Mouse (Mus musculus) midbrain, embryonic 12.5 days (tissue): ENCODE data around the gene Lrp3. TPM values are rescaled to one million over a fixed set of nuclear protein-coding genes. Genes with fewer than 3 reads are reported as not detected.

Experiments
- ATAC-seq: fragments of 200-750 bp; cut with Nextera tagmentation; 2 replicates; pipeline ENCODE4 v1.8.0; 2017; ENCODE audit warnings: low read depth, moderate TSS enrichment, moderate library complexity; ENCODE audit not compliant: low FRiP score
- H3K27ac ChIP-seq: fragments of 300-500 bp; sonication (generic); replicated peaks from 2 replicates; pipeline ENCODE4 v1.5.1; 2016; ENCODE audit warnings: mild to moderate bottlenecking
- H3K27me3 ChIP-seq: fragments of 300-500 bp; sonication (generic); 2 replicates; pipeline ENCODE4 v1.6.1; 2016; ENCODE audit warnings: mild to moderate bottlenecking
- H3K36me3 ChIP-seq: fragments of 300-500 bp; sonication (generic); 2 replicates; pipeline ENCODE4 v1.6.1; 2016
- H3K4me1 ChIP-seq: fragments of 300-500 bp; sonication (generic); 2 replicates; pipeline ENCODE4 v1.6.1; 2016
- H3K4me2 ChIP-seq: fragments of 300-500 bp; sonication (generic); replicated peaks from 2 replicates; pipeline ENCODE4 v1.6.1; 2016; ENCODE audit warnings: mild to moderate bottlenecking, moderate library complexity
- H3K4me3 ChIP-seq: fragments of 300-500 bp; sonication (generic); 2 replicates; pipeline ENCODE4 v1.5.1; 2016; ENCODE audit warnings: mild to moderate bottlenecking
- H3K9ac ChIP-seq: fragments of 300-500 bp; sonication (generic); replicated peaks from 2 replicates; pipeline ENCODE4 v1.6.1; 2016; ENCODE audit warnings: mild to moderate bottlenecking, moderate library complexity
- H3K9me3 ChIP-seq: fragments of 300-500 bp; sonication (generic); 2 replicates; pipeline ENCODE4 v1.6.1; 2016; ENCODE audit warnings: mild to moderate bottlenecking
- WGBS: fragments of 180-500 bp; shearing (Covaris S2); methylation state at CpG from one replicate; pipeline ENCODE4 v1.1.7; 2016; 5-methylcytosine and 5-hydroxymethylcytosine counted together
- polyA plus RNA-seq: library from polyadenylated mRNA; unstranded; fragments of >200 nt; fragmentation: Nextera tagmentation; extraction: Ambion mirVana; gene quantifications from 2 replicates; pipeline ENCODE4 v1.2.1, GENCODE M21; 2016

Lrp3 gene
- polyA plus RNA-seq, 1 experiment from 2014 or later, result 19.3 TPM

GRCm38 (mm10) chr7:35184833-35185724 lies 30.2 kb downstream of the Lrp3 start:
- peak overlapping the region; percentile 38 for H3K4me3 ChIP-seq
- H3K4me2 ChIP-seq, result peak overlapping the region; percentile 56
- 2% methylated on average over 54 of the region's 54 CpGs for WGBS
- H3K9ac ChIP-seq, result peak overlapping the region; percentile 31
- 0 out of 2 replicates have a peak, but pooled peaks cover 6% of the 10 kb centered on the region for H3K9me3 ChIP-seq
- H3K4me1 ChIP-seq, result peaks cover 15% of the 10 kb centered on the region
- peak; percentile 67 for ATAC-seq
- peaks cover 57% of the 10 kb centered on the region for H3K27me3 ChIP-seq
- H3K27ac ChIP-seq, result no peak overlapping the region
- no peaks in the 10 kb centered on the region for H3K36me3 ChIP-seq

GRCm38 (mm10) chr7:35176412-35177381 lies 38.6 kb downstream of the Lrp3 start:
- Histone ChIP-seq H3K9ac (no peak overlapping the region), H3K36me3 (no peaks in the 10 kb centered on the region), H3K4me1 (peaks cover 3% of the 10 kb centered on the region; the same call in 1 of the 2 replicates), H3K27me3 (peaks cover 18% of the 10 kb centered on the region; the same call in 1 of the 2 replicates), H3K4me2 (no peak overlapping the region), H3K9me3 (no peaks in the 10 kb centered on the region), H3K27ac (no peak overlapping the region), H3K4me3 (no peak overlapping the region)
- 54% methylated on average over 18 of the region's 18 CpGs for WGBS
- ATAC-seq, result no peak

GRCm38 (mm10) chr7:35175533-35175932 lies 39.8 kb downstream of the Lrp3 start:
- WGBS, result 86% methylated on average over 4 of the region's 4 CpGs
- no peak overlapping the region for H3K4me2 ChIP-seq
- ATAC-seq, result no peak
- H3K27me3 ChIP-seq, result peaks cover 29% of the 10 kb centered on the region
- no peaks in the 10 kb centered on the region for H3K36me3 ChIP-seq
- H3K4me3 ChIP-seq, result no peak overlapping the region
- no peaks in the 10 kb centered on the region for H3K9me3 ChIP-seq
- no peak overlapping the region for H3K9ac ChIP-seq
- no peak overlapping the region for H3K27ac ChIP-seq
- peaks cover 5% of the 10 kb centered on the region; the same call in 1 of the 2 replicates for H3K4me1 ChIP-seq

- Histone ChIP-seq H3K27ac (no peak overlapping the region), H3K4me1 (peaks cover 5% of the 10 kb centered on the region; the same call in 1 of the 2 replicates), H3K36me3 (no peaks in the 10 kb centered on the region), H3K9ac (no peak overlapping the region), H3K27me3 (peaks cover 37% of the 10 kb centered on the region), H3K4me2 (peak overlapping the region; percentile 38; the same call in 1 of the 2 replicates), H3K9me3 (no peaks in the 10 kb centered on the region), H3K4me3 (no peak overlapping the region)
- 81% methylated on average over 4 of the region's 4 CpGs for WGBS
- no peak for ATAC-seq
These were observed 42.8 kb downstream of the Lrp3 start for GRCm38 (mm10) chr7:35172519-35172918.

- peaks cover 5% of the 10 kb centered on the region; the same call in 1 of the 2 replicates for H3K4me1 ChIP-seq
- peak overlapping the region; percentile 15; the same call in 1 of the 2 replicates for H3K4me3 ChIP-seq
- no peaks in the 10 kb centered on the region for H3K9me3 ChIP-seq
- WGBS, result 5% methylated on average over 16 of the region's 16 CpGs
- H3K36me3 ChIP-seq, result no peaks in the 10 kb centered on the region
- H3K9ac ChIP-seq, result 0 out of 2 replicates have a peak overlapping the region, but pooled peaks have one; percentile 39
- no peak overlapping the region for H3K27ac ChIP-seq
- H3K27me3 ChIP-seq, result peaks cover 37% of the 10 kb centered on the region
- ATAC-seq, result peak; percentile 80
- peak overlapping the region; percentile 38 for H3K4me2 ChIP-seq
These were observed 43.4 kb downstream of the Lrp3 start for GRCm38 (mm10) chr7:35171867-35172382.

- Histone ChIP-seq H3K4me1 (peaks cover 5% of the 10 kb centered on the region; the same call in 1 of the 2 replicates), H3K4me2 (no peak overlapping the region), H3K36me3 (no peaks in the 10 kb centered on the region), H3K27ac (no peak overlapping the region), H3K4me3 (no peak overlapping the region), H3K27me3 (peaks cover 37% of the 10 kb centered on the region), H3K9ac (no peak overlapping the region), H3K9me3 (no peaks in the 10 kb centered on the region)
- ATAC-seq, result no peak; the same call in 1 of the 2 replicates
- WGBS, result 16% methylated on average over 6 of the region's 6 CpGs
These were observed 46.0 kb downstream of the Lrp3 start for GRCm38 (mm10) chr7:35169341-35169740.

- 60% methylated on average over 2 of the region's 2 CpGs for WGBS
- Histone ChIP-seq H3K36me3 (no peaks in the 10 kb centered on the region), H3K9me3 (no peaks in the 10 kb centered on the region), H3K27me3 (peaks cover 28% of the 10 kb centered on the region), H3K9ac (no peak overlapping the region), H3K4me1 (peaks cover 5% of the 10 kb centered on the region; the same call in 1 of the 2 replicates), H3K4me2 (no peak overlapping the region), H3K4me3 (no peak overlapping the region), H3K27ac (no peak overlapping the region)
- ATAC-seq, result no peak
These were observed 47.4 kb downstream of the Lrp3 start for GRCm38 (mm10) chr7:35167925-35168324.

- Histone ChIP-seq H3K9me3 (no peaks in the 10 kb centered on the region), H3K36me3 (no peaks in the 10 kb centered on the region), H3K4me1 (peaks cover 3% of the 10 kb centered on the region; the same call in 1 of the 2 replicates), H3K9ac (no peak overlapping the region), H3K4me3 (no peak overlapping the region), H3K27me3 (peaks cover 19% of the 10 kb centered on the region), H3K27ac (no peak overlapping the region), H3K4me2 (no peak overlapping the region)
- ATAC-seq, result no peak
- WGBS, result 88% methylated on average over 5 of the region's 5 CpGs
These were observed 48.3 kb downstream of the Lrp3 start for GRCm38 (mm10) chr7:35166988-35167387.

GRCm38 (mm10) chr7:35164131-35164530 lies 51.2 kb downstream of the Lrp3 start:
- H3K36me3 ChIP-seq, result no peaks in the 10 kb centered on the region
- H3K27me3 ChIP-seq, result no peaks in the 10 kb centered on the region
- H3K4me3 ChIP-seq, result no peak overlapping the region
- H3K9ac ChIP-seq, result no peak overlapping the region
- no peak overlapping the region for H3K27ac ChIP-seq
- H3K4me1 ChIP-seq, result no peaks in the 10 kb centered on the region
- ATAC-seq, result no peak
- 75% methylated on average over 6 of the region's 6 CpGs for WGBS
- no peak overlapping the region for H3K4me2 ChIP-seq
- peaks cover 4% of the 10 kb centered on the region; the same call in 1 of the 2 replicates for H3K9me3 ChIP-seq

- no peak overlapping the region for H3K9ac ChIP-seq
- 76% methylated on average over 7 of the region's 7 CpGs for WGBS
- no peak overlapping the region for H3K27ac ChIP-seq
- H3K9me3 ChIP-seq, result peaks cover 4% of the 10 kb centered on the region; the same call in 1 of the 2 replicates
- H3K4me2 ChIP-seq, result no peak overlapping the region
- H3K4me1 ChIP-seq, result no peaks in the 10 kb centered on the region
- H3K4me3 ChIP-seq, result no peak overlapping the region
- no peaks in the 10 kb centered on the region for H3K36me3 ChIP-seq
- H3K27me3 ChIP-seq, result no peaks in the 10 kb centered on the region
- ATAC-seq, result no peak
These were observed 51.7 kb downstream of the Lrp3 start for GRCm38 (mm10) chr7:35163600-35163999.

- no peak for ATAC-seq
- no peaks in the 10 kb centered on the region for H3K4me1 ChIP-seq
- H3K27me3 ChIP-seq, result no peaks in the 10 kb centered on the region
- 80% methylated on average over 6 of the region's 6 CpGs for WGBS
- H3K9me3 ChIP-seq, result peaks cover 4% of the 10 kb centered on the region; the same call in 1 of the 2 replicates
- no peak overlapping the region for H3K27ac ChIP-seq
- H3K4me2 ChIP-seq, result no peak overlapping the region
- H3K9ac ChIP-seq, result no peak overlapping the region
- H3K4me3 ChIP-seq, result no peak overlapping the region
- no peaks in the 10 kb centered on the region for H3K36me3 ChIP-seq
These were observed 52.9 kb downstream of the Lrp3 start for GRCm38 (mm10) chr7:35162443-35162842.
